Mouse (Mus musculus): ENCODE measurements around the gene Olfr281.

The Olfr281 gene

DNA sequence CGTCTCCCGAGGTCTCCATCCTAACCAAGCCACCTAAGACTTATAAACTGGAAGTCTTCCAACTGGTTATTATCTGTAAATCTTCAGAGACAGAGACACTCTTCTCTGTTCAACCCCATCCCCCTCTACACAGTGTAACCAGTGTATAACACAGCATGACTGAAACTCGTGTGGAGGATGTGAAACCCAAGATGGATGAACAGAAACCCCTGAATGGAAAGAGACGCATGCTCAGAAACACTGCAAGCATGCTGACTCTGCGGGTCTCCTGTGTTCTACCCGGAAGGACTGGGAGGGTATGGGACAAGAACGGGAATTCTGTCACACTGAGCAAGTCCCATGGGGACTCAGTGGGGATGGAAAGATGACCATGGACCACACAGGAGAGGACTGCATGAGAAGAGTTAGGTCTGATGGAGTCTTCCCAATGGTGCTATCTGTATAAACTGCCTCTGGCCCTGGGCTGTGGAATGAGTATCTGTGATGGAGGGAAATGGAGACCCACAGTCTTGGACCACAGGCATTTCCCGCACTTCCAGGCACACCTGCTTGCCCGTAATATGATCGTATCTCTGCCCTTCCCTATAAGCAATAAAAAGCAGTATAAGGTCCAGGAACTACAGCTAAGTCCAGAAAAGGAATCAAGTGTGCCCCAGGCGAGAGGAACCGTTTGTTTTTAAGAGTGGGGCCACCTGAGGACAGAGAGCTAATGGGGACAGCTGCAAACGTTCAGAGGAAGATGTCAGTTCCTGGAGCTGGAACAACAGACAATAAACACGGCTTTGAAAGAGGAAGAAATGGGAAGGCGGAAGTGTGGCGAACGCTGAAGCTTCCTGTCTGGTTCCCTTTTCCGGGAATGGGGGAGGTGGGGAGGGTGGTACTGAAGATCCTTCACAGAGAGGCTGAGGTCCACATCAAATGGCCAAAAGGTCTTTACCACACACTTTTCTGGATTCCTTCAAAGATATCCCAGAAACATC lies 31.8 kb downstream of the Olfr281 start:
- peak in 1 of 2 experiments; percentile 37 for DNase-seq (ENCODE audit: low spot score in 2 of 2)

DNA sequence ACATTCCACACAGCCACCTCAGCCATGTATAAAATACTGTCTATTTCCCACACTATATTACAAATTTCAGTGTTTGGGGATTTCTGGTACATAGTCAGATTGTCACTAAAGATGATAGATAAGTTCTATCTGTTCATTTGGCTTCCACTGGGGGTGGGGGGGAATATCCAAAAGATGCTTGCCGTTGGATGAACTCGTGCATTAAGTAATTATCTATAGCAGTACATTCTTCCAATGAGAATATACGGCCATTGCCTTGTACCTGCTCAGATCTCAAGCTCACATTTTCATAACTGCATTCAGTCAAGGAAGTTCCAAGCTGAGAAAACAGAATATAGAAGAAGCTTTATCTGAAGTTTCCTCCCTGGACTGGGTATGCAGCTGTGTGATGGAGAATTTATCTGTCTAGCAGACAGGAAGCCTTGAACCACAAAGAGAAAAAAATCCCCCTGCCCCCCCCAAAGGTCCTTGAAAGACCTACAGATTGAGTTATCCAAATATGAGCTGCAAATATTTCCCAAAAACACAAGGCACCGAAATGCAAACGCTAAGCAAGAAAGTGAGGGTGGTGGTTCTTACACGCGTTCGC lies 34.1 kb downstream of the Olfr281 start:
- DNase-seq (ENCODE audit: low spot score in 2 of 2) = no peak

DNA sequence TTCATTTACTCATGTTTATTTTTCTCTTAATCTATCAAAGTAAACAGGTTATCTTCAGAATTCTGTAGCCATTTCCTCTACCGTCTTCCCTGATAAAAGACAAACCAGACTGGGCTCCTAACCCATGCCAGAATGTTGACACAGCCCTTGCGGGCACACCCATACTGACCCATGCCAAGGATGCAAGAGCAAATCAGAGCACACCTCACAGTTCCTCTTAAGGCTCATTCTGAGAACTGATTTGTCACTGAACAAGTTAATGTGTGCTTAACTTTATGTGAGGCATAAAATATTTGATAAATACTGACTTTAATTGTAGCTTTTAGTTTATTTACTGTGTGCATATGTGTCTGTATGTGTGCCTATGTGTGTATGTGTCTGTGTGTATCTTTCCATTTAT lies 38.9 kb downstream of the Olfr281 start:
- DNase-seq (ENCODE audit: low spot score in 2 of 2) = no peak

DNA sequence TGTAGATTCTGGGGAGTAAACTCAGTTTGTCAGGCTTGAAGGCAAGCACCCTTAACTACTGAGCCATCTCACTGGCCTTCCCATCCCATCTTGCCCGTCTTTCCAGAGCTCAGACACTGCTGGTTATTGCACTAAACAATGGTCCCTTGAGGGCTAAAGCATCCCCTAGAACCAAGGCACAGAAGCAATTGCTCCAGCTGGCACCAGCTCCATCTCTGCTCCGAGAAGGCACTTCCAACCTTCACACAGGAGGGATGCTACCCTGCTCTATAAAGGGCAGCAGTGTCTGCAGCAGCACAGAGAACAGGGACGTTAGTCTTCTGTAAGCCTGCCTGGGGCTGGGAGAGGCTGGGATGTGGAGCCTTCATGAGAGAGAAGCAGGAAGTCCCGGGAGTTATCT lies 39.7 kb downstream of the Olfr281 start, which contains the start of gene Olfr279:
Gene Olfr279, plus strand, starts transcription at position 301 of the 400 bp plus-strand sequence.
- DNase-seq (ENCODE audit: low spot score in 2 of 2) = no peak

DNA sequence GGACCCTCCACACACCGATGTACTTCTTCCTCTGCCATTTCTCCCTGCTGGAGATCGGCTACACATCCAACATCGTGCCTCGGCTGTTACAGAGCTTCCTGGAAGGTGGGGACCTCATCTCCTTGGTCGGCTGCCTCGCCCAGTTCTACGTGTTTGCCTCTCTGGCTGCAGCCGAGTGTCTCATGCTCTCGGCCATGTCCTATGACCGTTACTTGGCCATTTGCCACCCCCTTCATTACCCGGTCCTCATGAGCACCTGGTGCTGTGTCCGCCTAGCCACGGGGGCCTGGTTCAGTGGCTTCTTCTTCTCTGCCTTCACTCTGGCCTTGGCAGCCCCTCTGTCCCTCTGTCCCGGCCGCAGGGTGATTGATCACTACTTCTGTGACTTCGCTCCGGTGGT lies 45.2 kb downstream of the Olfr281 start:
- no peak for DNase-seq (ENCODE audit: low spot score in 2 of 2)

DNA sequence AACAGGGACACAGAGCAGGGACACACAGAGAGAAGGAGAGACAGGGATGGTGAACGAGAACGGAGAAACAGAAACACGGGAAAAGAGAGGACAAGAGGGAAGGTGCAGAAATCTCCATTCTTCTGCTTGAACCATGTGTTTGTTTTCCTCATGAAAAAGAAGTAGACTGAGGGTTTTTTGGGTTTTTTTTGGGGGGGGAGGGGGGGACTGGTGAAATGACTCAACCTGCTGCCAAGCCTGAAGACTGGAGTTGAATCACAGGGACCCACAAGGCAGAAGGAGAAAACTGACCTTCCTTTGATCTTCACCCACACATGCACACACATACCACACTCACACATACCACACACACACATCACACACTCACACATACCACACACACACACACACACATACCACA lies 50.9 kb downstream of the Olfr281 start:
- DNase-seq (ENCODE audit: low spot score in 2 of 2) = no peak

DNA sequence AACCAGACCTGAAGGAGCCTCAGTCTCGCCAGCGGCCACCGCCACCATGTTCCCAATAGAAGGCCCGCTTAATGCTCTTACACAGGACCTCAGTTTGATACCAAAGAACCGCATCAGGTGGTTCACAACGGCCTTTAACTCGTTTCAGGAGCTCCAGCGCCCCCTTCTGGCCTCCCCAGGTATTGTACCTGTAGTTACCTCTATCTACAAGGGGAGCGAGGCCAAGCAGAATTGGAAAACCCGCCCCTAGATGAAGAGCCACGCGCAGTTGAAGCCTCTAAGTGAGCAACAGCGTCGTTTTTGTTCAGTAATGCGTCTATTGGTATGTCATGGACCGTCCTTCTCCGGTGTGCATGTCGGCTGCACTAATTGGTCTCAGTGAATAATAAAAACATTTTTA lies 52.1 kb downstream of the Olfr281 start:
- DNase-seq (ENCODE audit: low spot score in 2 of 2) = peak; percentile 41 to 81

DNA sequence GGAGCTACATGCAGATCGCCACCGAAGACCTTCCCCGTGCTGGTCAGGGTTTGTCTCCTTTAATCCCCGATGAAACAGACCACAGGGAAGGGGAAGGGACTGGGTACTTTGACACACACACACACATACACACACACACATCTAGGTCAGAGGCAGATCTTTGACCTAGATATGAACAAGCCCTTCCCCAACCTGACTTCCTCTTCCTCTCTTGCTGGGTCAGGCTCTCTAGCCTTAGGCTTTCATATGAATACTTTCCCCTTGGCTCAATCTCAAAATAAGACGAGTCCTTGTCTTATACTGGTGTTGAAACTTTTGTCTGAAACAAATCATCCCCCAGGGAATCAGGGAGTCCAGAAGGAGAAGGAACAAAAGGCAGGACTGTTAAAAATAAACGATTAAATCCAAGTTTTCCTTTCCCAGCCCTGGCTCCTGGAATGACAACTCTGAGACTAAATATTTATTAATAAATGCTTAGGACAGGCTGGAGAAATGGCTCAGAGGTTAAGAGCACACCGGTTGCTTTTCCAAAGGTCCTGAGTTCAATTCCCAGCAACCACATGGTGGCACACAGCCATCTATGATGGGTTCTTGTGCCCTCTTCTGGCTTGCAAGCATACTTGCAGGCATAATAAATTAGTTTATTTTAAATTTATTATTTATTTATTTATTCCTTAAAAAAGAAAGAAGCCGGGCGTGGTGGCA lies 54.0 kb downstream of the Olfr281 start:
- no peak for DNase-seq (ENCODE audit: low spot score in 2 of 2)

DNA sequence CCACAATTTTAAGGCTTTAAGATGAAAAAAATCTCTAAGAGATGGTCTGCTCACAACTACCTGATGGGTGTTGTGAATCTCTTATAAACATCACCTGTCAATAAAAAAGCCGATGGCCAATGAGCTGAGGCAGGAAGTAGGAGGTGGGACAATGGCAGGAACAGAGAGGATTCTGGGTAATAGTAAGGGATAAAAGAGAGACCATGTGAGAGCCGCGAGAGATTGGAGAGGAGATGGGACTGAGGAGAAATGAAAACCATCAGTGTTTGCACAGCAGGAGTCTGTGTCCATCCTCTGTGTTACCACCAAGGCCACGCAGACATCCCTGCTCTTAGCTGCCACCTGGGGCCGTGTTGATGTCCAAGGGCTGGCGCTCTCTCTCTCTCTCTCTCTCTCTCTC lies 54.9 kb downstream of the Olfr281 start:
- no peak for DNase-seq (ENCODE audit: low spot score in 2 of 2)

DNA sequence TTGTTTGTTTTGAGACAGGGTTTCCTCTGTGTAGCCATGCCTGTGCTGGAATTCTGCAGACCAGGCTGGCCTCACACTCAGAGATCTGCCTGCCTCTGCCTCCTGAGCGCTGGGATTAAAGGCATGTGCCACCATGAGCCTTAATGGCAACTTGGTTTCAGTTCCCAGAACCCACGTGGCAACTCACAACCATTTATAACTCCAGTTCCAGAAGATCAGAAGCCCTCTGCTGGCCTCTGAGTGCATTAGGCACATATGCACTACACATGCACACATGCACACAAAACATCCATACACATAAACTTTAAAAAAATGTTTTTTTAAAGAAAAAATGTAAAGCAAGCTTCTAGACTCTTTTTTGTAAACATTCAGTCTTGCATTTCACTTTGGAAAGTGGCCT lies 57.0 kb downstream of the Olfr281 start:
- no peak for DNase-seq (ENCODE audit: low spot score in 2 of 2)
